Mouse (Mus musculus): Measurements from ENCODE around the gene Cd37. TPM values are rescaled to one million over a fixed set of nuclear protein-coding genes. Genes with fewer than 3 reads are reported as not detected.

Gene Cd37
- polyA plus RNA-seq, 2 experiments = 3.7 to 4.9 TPM

DNA sequence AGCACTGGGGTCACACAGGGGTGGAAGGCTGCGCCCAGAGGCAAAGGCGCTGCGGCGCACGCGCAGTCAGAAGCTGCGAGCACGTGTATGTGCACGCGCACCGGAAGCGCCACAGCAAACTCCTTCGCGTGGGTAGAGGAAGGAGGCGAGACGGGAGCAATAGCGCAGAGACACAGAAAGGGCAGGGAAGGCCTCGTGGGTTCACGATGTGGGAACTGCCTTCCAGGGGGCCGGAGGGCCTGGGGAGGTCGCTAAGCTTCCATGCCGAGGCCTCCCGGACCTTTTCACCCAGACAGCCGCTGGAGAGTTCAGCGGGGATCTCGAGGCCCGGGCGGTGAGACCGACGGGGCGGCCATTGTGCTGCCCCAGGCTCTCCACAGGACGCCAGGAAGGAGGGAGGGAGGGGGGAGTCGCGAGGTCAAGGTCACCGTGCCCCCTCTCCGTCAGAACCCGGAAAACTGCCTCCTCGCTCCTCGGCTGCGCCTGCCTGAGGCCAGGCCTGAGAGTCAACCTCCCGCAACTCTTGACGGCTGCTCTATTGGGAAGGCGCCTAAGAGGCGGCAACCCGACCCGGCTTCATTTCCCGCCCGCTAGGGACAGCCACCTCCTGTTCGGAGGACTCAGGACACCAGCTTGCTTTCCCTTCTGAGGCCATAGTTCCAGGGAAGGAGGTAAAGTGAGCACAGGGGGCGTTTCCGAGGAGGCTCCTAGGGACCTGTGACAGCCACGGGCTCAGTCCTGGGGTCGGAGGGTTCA lies 1.9 kb upstream of the Cd37 start, which contains the start of gene Slc6a16:
Slc6a16 (plus strand) TSS at position 453 of the 756 bp plus-strand sequence.
- no peaks in the 10 kb centered on the region for H3K27me3 ChIP-seq (ENCODE audit: control insufficient read depth, insufficient read depth, low read length)
- H3K4me2 ChIP-seq (replicated peaks; ENCODE audit: low read depth, low read length, severe bottlenecking) = peak within 1 kb of the TSS; percentile 49
- no peak for DNase-seq (ENCODE audit: low spot score)
- 12% methylated on average over 40 of the region's 53 CpGs for WGBS
- no peaks in the 10 kb centered on the region for H3K36me3 ChIP-seq (ENCODE audit: control insufficient read depth, insufficient read depth, low read length)
- no peak within 1 kb of the TSS for H3K27ac ChIP-seq (replicated peaks; ENCODE audit: low read depth, low read length)
- H3K4me3 ChIP-seq (replicated peaks; ENCODE audit: low read length) = peak within 1 kb of the TSS; percentile 29
- peaks cover 7% of the 10 kb centered on the region; the same call in 1 of the 2 replicates for H3K4me1 ChIP-seq (ENCODE audit: control insufficient read depth, insufficient read depth, low read length)
- peak within 1 kb of the TSS; percentile 46 for H3K9ac ChIP-seq (ENCODE audit: low read depth, low read length, severe bottlenecking)
- ATAC-seq (ENCODE audit: low FRiP score, low read depth) = 0 out of 2 replicates have a peak, but pooled peaks have one; percentile 39
- H3K9me3 ChIP-seq (ENCODE audit: control insufficient read depth, low read length) = no peaks in the 10 kb centered on the region
- no peak for TF ChIP-seq POLR2A (IDR thresholded peaks at IDR 0.05; ENCODE audit: borderline replicate concordance, extremely low read depth, insufficient read depth, insufficient read length)

DNA sequence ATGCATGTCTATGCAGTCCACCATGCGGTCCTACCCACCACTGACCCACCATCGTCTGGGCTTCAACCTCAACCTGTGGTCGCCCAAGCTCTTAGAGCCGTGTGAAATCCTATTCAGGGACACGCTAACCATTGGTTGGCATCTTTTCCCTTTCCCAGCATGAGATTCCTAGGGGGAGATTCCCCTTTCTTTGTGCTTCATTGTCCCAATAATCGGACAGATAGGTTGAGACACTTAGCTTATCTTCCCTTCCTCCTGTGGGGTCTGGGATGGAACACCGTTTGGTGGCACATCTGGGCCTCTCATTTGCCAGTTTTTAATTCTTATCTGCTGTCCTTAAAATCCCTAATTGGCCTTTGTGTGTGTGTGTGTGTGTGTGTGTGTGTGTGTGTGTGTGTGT lies 1.2 kb upstream of the Cd37 start:
- Histone ChIP-seq H3K27me3 (ENCODE audit: control insufficient read depth, insufficient read depth, low read length) (no peaks in the 10 kb centered on the region), H3K4me3 (replicated peaks; ENCODE audit: low read length) (no peak overlapping the region), H3K9ac (ENCODE audit: low read depth, low read length, severe bottlenecking) (no peak overlapping the region), H3K9me3 (ENCODE audit: control insufficient read depth, low read length) (no peaks in the 10 kb centered on the region), H3K4me1 (ENCODE audit: control insufficient read depth, insufficient read depth, low read length) (peaks cover 13% of the 10 kb centered on the region), H3K4me2 (replicated peaks; ENCODE audit: low read depth, low read length, severe bottlenecking) (no peak overlapping the region), H3K27ac (replicated peaks; ENCODE audit: low read depth, low read length) (no peak overlapping the region), H3K36me3 (ENCODE audit: control insufficient read depth, insufficient read depth, low read length) (no peaks in the 10 kb centered on the region)
- no peak for ATAC-seq (ENCODE audit: low FRiP score, low read depth)
- no peak for TF ChIP-seq POLR2A (IDR thresholded peaks at IDR 0.05; ENCODE audit: borderline replicate concordance, extremely low read depth, insufficient read depth, insufficient read length)
- no peak for DNase-seq (ENCODE audit: low spot score)
- WGBS = 87% methylated on average over 7 of the region's 7 CpGs

- Histone ChIP-seq H3K27ac (replicated peaks; ENCODE audit: low read depth, low read length) (no peak overlapping the region), H3K9ac (ENCODE audit: low read depth, low read length, severe bottlenecking) (no peak overlapping the region), H3K4me2 (replicated peaks; ENCODE audit: low read depth, low read length, severe bottlenecking) (no peak overlapping the region), H3K4me3 (replicated peaks; ENCODE audit: low read length) (no peak overlapping the region), H3K27me3 (ENCODE audit: control insufficient read depth, insufficient read depth, low read length) (no peaks in the 10 kb centered on the region), H3K4me1 (ENCODE audit: control insufficient read depth, insufficient read depth, low read length) (peaks cover 27% of the 10 kb centered on the region), H3K36me3 (ENCODE audit: control insufficient read depth, insufficient read depth, low read length) (peaks cover 10% of the 10 kb centered on the region), H3K9me3 (ENCODE audit: control insufficient read depth, low read length) (no peaks in the 10 kb centered on the region)
- no peak for ATAC-seq (ENCODE audit: low FRiP score, low read depth)
- no peak for TF ChIP-seq POLR2A (IDR thresholded peaks at IDR 0.05; ENCODE audit: borderline replicate concordance, extremely low read depth, insufficient read depth, insufficient read length)
- WGBS = 78% methylated on average over 17 of the region's 17 CpGs
- no peak for DNase-seq (ENCODE audit: low spot score)
These were observed 892 bp downstream of the Cd37 start for GRCm38 (mm10) chr7:45237747-45238699.

GRCm38 (mm10) chr7:45235656-45236180 lies 3.2 kb downstream of the Cd37 start:
- peak; percentile 12 for ATAC-seq (ENCODE audit: low FRiP score, low read depth)
- DNase-seq (ENCODE audit: low spot score) = no peak
- 25% methylated on average over 17 of the region's 17 CpGs for WGBS

More at GRCm38 (mm10) chr7:45235656-45236180, 3.2 kb downstream of the Cd37 start:
- Histone ChIP-seq H3K27me3 (ENCODE audit: control insufficient read depth, insufficient read depth, low read length) (no peaks in the 10 kb centered on the region), H3K9me3 (ENCODE audit: control insufficient read depth, low read length) (no peaks in the 10 kb centered on the region), H3K27ac (replicated peaks; ENCODE audit: low read depth, low read length) (no peak overlapping the region; the same call in 1 of the 2 replicates), H3K9ac (ENCODE audit: low read depth, low read length, severe bottlenecking) (peak overlapping the region; percentile 40), H3K4me3 (replicated peaks; ENCODE audit: low read length) (peak overlapping the region; percentile 21), H3K4me1 (ENCODE audit: control insufficient read depth, insufficient read depth, low read length) (peaks cover 23% of the 10 kb centered on the region), H3K4me2 (replicated peaks; ENCODE audit: low read depth, low read length, severe bottlenecking) (peak overlapping the region; percentile 42), H3K36me3 (ENCODE audit: control insufficient read depth, insufficient read depth, low read length) (peaks cover 33% of the 10 kb centered on the region)
- no peak for TF ChIP-seq POLR2A (IDR thresholded peaks at IDR 0.05; ENCODE audit: borderline replicate concordance, extremely low read depth, insufficient read depth, insufficient read length)

Data from limb, embryonic 14.5 days (tissue).